Mouse (Mus musculus): Measurements from ENCODE around the gene Thop1. TPM values are rescaled to one million over a fixed set of nuclear protein-coding genes. Genes with fewer than 3 reads are reported as not detected.
"Not testable (repeated sequence)": the region's sequence is repeated elsewhere in the genome, so short reads cannot be mapped to it uniquely, and the experiment has no call there.

Thop1 gene
- total RNA-seq, 1 experiment from 2014 or later = 24.8 TPM

DNA sequence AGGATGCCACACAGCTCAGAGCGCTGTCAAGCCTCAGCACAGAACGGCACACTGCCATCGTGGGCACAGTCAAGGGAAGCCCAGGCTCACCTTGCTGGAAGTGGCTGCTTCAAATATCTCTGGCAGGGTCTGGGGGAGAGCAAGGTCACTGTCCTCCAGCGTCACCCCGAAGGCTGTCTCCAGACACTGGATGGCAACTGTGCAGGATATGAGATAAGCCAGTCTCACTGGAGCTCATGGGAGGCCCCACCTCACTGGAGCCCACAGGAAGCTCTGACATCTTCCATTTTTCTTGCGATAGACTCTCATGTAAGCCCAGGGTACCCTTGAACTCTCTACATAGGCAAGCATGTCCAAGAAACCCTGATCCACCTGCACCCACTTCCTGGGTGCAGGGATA is 18.7 kb upstream of the Thop1 start:
- no peak for ATAC-seq (replicated peaks in 1 of 2; ENCODE audit: insufficient read depth in 1 of 2, low FRiP score in 2 of 2, low TSS enrichment in 1 of 2, low read depth in 1 of 2, poor library complexity in 2 of 2, severe bottlenecking in 2 of 2)

DNA sequence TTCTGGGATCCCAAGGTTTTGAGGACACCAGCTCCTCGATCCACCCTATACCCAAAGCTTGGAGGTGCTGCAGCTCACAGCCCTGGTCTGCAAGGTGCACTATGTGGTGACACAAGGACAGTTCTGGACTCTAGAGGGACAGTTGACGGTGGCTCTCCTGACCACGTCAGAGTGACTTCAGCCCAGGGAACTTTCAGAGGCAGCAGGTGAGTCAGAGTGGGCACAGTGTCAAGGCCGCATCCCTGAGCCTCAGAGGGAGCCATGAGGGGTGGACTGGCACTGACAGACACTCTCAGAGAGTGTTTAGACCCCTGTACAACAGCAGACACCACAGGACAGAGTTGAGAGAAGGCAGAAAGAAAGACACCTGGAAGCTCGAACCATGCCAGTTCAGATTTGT is 17.3 kb upstream of the Thop1 start:
- ATAC-seq (replicated peaks in 1 of 2; ENCODE audit: insufficient read depth in 1 of 2, low FRiP score in 2 of 2, low TSS enrichment in 1 of 2, low read depth in 1 of 2, poor library complexity in 2 of 2, severe bottlenecking in 2 of 2) = no peak

DNA sequence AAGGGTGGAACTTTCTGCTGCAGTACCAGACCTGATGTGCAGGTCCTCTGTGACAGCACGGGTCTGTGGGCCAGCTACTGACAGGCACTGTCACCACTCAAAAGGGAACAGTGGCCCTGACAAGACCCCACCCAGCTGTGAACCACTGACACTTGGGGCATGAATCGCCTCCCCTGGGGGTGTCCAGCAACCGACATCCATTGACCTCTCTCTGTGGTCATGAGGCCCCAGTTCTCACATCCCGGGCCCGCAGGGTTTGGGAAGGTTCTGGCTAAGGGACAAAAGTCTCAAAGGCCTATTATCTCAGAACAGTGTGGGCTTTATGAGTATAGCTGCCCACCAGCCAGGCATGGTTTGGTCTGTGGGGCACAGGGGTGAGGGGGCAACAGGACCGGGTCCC is 14.7 kb upstream of the Thop1 start:
- no peak for ATAC-seq (replicated peaks in 1 of 2; ENCODE audit: insufficient read depth in 1 of 2, low FRiP score in 2 of 2, low TSS enrichment in 1 of 2, low read depth in 1 of 2, poor library complexity in 2 of 2, severe bottlenecking in 2 of 2)

DNA sequence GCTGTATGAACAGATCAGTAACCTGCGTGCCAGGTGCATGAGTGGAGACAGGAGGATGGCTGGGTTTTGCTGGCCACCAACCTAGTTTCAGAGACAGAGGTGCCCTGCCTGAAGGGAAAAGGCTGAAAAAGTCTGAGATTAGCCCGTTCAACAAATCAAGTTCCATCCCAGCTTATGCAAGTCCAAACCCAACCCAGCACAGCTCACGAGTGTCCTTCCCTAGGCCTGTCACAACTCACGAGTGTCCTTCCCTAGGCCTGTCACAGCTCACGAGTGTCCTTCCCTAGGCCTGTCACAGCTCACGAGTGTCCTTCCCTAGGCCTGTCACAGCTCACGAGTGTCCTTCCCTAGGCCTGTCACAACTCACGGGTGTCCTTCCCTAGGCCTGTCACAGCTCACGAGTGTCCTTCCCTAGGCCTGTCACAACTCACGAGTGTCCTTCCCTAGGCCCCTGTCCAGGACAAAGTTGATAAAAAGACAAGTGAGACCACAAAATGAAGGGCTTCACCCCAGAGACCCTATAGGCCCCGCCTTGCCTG is 14.0 kb upstream of the Thop1 start:
- ATAC-seq (replicated peaks in 1 of 2; ENCODE audit: insufficient read depth in 1 of 2, low FRiP score in 2 of 2, low TSS enrichment in 1 of 2, low read depth in 1 of 2, poor library complexity in 2 of 2, severe bottlenecking in 2 of 2) = not testable (repeated sequence)

DNA sequence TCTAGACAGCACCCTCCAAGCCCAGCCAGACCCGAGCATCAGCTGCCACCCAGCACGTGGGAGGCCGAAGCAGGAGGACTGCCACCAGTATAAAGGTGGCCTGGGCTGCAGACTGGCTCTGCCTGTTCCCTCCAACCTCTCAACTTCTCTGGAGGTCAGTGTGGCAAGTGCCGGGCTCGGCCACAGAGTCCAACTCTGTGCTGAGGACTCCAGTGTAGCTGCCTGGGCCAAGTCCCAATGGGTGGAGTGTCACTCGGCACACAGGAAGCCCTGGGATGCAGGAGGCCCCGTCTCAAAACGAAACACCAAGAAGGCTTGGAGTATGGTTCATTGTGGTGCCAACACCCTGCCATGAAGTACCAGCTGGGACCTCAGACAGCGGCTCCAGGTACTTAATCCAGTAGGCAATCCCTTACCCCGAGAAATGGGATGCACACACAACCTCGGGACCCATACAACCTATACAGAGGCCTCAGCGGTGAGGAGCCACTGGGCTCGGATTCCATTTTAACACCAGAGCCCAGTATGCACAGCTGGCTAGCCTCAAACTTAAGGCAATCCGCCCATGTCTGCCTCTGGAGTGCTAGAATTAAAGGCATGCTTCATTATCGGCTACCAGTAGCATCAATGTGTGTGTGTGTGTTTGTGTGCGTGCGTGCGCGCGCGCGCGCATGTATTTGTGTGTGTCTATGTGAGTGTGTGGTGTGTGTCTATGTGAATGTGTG is 12.3 kb upstream of the Thop1 start:
- ATAC-seq (replicated peaks in 1 of 2; ENCODE audit: insufficient read depth in 1 of 2, low FRiP score in 2 of 2, low TSS enrichment in 1 of 2, low read depth in 1 of 2, poor library complexity in 2 of 2, severe bottlenecking in 2 of 2) = no peak

DNA sequence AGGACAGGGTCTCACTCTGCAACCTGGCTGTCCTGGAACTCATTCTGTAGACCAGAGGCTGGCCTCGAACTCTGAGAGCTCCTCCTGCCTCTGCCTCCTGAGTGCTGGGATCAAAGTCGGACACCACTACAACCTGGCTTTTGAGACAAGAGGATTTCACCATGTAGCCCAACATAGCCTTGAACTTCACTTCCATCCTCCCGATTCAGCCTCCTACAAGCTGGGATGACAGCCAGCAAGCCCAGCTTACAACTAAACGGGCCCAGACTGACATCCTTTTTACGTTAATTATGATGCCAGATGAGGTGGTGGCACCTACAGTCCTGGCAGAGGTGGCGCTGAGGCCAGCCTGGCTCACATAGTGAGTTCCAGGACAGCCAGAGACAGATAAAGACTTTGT is 10.9 kb upstream of the Thop1 start:
- ATAC-seq (replicated peaks in 1 of 2; ENCODE audit: insufficient read depth in 1 of 2, low FRiP score in 2 of 2, low TSS enrichment in 1 of 2, low read depth in 1 of 2, poor library complexity in 2 of 2, severe bottlenecking in 2 of 2) = no peak

DNA sequence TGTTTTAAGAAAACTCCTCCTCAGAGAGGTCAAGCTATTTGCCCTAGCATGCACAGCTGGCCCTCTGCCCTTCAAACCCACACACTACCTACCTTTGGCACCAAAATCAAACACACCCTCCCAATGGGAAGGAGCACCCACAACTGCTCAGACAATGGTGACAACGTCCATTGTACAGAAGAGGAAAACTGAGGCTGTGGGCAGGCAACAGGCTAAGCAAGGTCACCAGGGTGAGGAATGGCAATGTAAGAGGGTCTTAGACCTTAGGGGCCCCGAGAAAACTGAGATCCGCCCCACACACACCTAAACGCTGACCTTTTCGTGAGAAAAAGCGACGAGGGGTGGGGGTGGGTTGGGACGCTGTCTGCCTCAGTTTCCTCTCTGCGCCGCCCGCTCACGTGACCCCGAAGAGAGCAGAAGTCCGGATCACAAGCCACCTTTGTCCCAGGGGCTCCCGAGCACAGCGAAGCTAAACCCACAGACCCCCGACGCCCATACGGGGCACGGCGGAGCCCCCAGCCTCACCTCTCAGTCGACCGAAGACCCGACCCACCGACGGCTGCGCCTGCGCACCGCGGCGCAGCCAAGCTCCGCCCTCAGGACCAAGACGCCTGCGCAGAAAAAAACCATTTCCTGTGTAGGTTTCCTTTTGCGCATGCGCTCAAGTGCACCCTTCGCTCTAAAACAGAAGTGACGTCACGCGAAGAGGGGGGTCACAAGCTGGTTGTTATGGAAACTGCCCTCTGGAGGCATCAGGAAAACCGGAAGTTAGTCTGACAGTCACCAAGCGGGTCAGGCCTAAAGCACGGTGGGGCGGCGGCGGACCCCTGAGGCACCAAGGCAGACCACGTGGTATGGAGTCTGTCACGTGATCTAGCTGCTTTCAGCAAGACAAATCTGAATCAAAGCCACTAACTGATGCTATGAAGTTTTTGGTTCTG is 10.0 kb upstream of the Thop1 start, which contains the start of gene Sgta:
Gene Sgta, minus strand, starts transcription at position 579 of the 941 bp plus-strand sequence.
- peak; percentile 92 to 95 for ATAC-seq (replicated peaks in 1 of 2; ENCODE audit: insufficient read depth in 1 of 2, low FRiP score in 2 of 2, low TSS enrichment in 1 of 2, low read depth in 1 of 2, poor library complexity in 2 of 2, severe bottlenecking in 2 of 2)

DNA sequence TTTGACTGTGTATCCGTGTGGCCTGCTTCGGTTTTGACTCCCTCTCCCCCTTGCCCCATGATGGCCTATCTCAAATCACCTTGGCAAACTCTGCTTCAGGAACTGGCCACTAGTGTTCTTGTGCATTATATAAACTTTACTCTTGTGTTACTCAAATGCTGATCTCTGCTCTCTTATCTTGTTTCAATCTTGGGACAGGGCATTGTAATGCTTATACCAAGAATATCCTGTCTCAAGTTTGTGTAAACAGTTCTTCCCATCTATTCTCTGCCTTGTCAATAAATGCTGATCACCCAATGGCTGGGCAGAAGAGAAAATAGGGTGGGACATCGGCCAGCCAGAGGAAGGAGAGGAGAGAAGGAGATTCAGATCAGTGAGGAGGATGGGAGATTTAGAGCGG is 7.1 kb upstream of the Thop1 start:
- no peak for ATAC-seq (replicated peaks in 1 of 2; ENCODE audit: insufficient read depth in 1 of 2, low FRiP score in 2 of 2, low TSS enrichment in 1 of 2, low read depth in 1 of 2, poor library complexity in 2 of 2, severe bottlenecking in 2 of 2)

DNA sequence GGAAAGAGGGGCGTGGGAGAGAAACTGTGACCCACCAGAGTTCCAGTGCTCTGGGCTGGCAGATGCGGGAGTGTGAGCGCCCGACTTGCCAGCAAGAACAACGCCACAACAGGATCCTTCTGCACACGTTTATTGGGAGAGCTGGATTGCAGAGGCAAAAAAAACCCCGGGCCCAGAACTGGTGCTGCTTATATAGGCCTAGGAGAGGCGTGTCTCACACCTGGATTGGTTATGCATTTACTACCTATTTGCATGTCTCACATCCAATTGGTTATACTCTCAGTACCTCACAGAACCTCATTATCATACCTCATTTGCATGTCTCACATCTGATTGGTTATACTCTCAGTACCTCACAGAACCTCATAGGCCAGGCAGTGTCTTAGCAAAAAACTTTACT is 5.3 kb upstream of the Thop1 start:
- ATAC-seq (replicated peaks in 1 of 2; ENCODE audit: insufficient read depth in 1 of 2, low FRiP score in 2 of 2, low TSS enrichment in 1 of 2, low read depth in 1 of 2, poor library complexity in 2 of 2, severe bottlenecking in 2 of 2) = not testable (repeated sequence)

DNA sequence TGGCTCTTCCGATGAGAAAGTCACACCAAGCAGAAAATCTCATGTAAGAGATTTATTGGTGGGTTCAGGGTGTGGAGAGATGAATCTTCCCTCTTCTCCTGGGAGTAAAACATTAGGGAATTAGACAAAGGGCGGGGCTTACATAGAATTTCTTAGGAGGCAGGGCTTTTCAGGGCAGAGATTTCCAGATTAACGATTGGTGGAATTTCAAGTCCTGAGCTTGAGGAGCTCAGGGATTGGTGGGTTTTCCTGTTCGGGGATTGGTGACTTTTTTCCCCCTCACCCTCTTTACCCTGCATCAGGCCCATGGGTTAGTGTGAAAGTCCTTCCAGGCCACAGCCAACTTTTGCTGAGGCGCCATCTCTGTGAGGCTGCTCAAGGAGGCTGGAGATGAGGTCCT is 1.1 kb upstream of the Thop1 start:
- ATAC-seq (replicated peaks in 1 of 2; ENCODE audit: insufficient read depth in 1 of 2, low FRiP score in 2 of 2, low TSS enrichment in 1 of 2, low read depth in 1 of 2, poor library complexity in 2 of 2, severe bottlenecking in 2 of 2) = no peak

DNA sequence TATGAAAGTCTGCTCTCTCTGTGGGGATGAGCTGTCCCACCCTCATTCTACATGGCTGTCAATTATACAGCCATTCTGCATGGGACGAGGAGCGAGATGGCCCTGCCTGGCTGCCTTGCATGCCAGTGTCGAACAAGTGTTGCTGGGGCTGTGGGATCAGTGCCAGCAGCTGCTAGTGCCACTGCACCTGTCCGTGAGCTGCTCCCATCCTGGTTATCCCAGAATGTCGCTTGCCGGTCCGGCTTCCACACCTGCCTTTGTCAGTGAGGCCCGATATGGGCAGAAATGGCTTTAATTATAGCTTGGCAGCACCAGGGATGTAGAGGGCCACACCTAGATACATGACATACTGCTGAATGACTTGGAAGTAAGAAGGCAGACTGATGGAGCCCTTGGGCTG is 2.5 kb downstream of the Thop1 start:
- ATAC-seq (replicated peaks in 1 of 2; ENCODE audit: insufficient read depth in 1 of 2, low FRiP score in 2 of 2, low TSS enrichment in 1 of 2, low read depth in 1 of 2, poor library complexity in 2 of 2, severe bottlenecking in 2 of 2) = no peak

DNA sequence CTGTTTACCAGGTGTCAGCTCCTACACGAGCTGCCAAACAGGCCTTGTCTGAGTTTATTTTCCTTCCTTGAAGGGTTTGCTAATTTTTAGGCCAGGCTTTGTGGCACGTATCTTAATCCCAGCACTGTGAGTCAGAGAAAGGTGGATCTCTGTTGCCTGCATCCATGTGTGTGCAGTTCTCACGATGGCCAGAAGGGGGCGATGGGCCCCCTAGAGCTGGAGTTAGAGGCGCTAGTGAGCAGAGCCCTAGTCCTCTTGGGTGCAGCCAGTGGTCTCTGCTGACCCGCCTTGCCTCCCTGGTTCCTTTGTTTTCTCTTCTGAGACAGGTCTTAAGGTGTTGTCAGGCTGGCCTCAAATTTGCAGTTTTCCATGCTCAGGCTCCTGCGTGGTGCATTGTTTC is 3.6 kb downstream of the Thop1 start:
- no peak for ATAC-seq (replicated peaks in 1 of 2; ENCODE audit: insufficient read depth in 1 of 2, low FRiP score in 2 of 2, low TSS enrichment in 1 of 2, low read depth in 1 of 2, poor library complexity in 2 of 2, severe bottlenecking in 2 of 2)

DNA sequence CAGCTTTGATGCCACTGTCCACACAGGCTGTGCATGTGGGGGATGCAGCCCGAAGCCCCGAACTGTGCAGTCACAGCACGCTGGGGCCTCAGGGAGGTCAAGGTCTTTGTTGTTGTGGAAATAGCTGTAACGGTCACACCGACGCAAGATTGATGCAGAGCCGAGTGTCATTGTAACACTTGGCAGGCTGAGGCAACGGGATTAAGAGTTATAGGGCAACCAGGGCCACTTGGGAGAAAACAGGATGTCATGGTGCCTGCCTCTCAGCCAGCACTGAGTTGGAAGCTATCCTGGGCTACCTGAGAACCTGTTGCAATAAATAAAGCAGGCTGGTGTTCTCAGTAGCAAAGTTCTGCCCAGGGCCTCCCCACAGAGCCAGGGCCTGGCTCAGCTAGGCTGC is 5.9 kb downstream of the Thop1 start:
- no peak for ATAC-seq (replicated peaks in 1 of 2; ENCODE audit: insufficient read depth in 1 of 2, low FRiP score in 2 of 2, low TSS enrichment in 1 of 2, low read depth in 1 of 2, poor library complexity in 2 of 2, severe bottlenecking in 2 of 2)

DNA sequence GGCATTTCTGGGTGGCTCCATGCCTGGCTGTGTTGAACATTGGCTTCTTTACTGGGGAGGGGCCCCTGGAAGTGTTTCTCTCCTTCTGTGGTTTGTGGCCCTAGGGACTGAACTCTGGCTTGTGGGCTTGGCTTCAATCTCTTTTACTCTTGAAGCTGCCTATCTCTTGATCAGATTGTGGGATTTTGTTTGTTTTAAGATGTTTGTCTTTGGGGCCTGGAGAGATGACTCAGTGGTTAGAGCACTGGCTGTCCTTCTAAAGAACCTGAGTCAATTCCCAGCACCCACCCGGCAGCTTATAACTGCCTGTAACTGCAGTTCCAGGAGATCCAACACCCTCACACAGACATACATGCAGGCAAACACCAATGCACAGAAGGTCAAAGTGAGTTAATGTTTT is 6.5 kb downstream of the Thop1 start:
- ATAC-seq (replicated peaks in 1 of 2; ENCODE audit: insufficient read depth in 1 of 2, low FRiP score in 2 of 2, low TSS enrichment in 1 of 2, low read depth in 1 of 2, poor library complexity in 2 of 2, severe bottlenecking in 2 of 2) = no peak

DNA sequence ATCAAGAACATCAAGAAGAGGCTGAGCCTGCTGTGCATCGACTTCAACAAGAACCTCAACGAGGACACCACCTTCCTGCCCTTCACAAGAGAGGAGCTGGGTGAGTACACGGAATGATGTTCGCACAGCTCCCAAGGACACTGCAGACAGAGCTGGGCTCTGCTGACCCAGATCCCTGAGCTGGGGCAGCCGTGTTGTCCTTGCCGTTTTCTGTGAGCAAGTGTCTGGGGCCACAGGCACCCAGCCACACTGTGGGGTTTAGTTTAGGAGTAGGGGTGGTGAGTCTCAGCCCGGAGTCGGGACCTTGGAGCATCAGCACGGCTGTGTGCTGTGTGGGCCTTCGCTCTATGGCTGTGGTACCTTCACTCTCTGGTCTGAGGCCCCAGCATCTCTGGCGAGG is 8.1 kb downstream of the Thop1 start:
- ATAC-seq (replicated peaks in 1 of 2; ENCODE audit: insufficient read depth in 1 of 2, low FRiP score in 2 of 2, low TSS enrichment in 1 of 2, low read depth in 1 of 2, poor library complexity in 2 of 2, severe bottlenecking in 2 of 2) = no peak

DNA sequence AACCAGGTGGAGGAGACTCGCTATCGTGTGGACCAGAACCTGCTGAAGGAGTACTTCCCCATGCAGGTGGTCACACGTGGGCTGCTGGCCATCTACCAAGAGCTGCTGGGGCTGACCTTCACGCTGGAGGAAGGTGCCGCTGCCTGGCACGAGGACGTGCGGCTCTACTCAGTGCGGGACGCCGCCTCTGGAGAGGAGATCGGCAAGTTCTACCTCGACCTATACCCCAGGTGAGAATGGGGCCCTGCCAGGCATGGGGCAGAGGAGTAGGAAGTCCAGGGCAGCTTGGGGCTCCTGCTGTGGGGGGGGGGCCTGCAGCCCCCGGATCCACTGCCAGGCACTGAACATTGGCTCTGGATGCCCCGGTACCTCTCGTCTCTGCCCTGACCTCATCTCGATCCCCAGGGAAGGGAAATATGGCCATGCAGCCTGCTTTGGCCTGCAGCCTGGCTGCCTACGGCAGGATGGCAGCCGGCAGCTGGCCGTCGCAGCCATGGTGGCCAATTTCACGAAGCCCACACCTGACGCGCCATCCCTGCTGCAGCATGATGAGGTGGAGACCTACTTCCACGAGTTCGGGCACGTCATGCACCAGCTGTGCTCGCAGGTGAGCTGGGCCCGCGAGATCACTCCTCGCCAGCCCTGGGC is 10.3 kb downstream of the Thop1 start:
- ATAC-seq (replicated peaks in 1 of 2; ENCODE audit: insufficient read depth in 1 of 2, low FRiP score in 2 of 2, low TSS enrichment in 1 of 2, low read depth in 1 of 2, poor library complexity in 2 of 2, severe bottlenecking in 2 of 2) = no peak

DNA sequence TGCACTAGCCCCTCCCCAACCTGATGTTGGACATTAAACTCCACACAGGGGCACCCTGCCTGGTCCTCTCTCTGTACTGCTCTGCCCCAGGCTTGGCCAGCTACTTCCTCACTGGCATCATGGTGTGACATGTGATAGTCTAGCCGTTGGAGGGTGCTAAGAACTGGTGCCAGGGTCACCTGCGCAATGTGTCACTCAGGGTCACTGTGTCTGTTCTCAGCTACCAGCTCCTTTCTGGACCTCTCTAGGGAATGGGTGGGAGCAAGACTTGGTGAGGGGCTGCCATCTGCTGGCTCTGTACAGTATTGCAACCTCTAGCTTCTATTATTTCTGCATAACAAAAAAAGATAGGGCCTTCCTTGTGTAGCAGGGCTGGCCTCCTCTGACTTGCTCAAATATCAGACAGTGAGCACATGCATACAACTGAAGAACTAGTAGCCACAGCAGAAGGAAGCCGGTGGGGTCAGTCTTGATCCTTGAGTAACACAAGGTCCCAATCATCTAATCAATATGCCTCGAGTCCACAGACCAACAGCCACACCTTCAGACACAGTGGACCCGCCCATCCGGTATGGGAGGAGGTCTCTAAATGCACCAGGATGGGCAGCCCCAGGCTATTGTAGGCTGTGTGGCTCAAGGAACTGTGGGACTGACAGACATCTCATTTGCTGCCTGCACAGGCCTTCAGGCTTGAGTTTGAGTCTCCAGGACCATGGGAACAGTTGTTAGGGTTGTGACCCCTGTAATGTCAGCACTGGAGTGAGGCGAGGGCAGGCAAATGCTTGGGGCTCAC is 12.5 kb downstream of the Thop1 start:
- peak; percentile 47 to 61; a peak in 2 of 4 replicates for ATAC-seq (replicated peaks in 1 of 2; ENCODE audit: insufficient read depth in 1 of 2, low FRiP score in 2 of 2, low TSS enrichment in 1 of 2, low read depth in 1 of 2, poor library complexity in 2 of 2, severe bottlenecking in 2 of 2)

Measured in hematopoietic stem cell, adult 5-6 weeks (primary cell).